Mouse (Mus musculus) liver, embryonic 15.5 days (tissue): ENCODE measurements at regions not wholly inside any gene's neighbourhood (a gene's known extent, or its start where the extent isn't known, plus 50 kb on each side); places are given as distances from the start of the nearest gene placed in this dataset.

Experiments used
- ATAC-seq: fragments of 200-750 bp; cut with Nextera tagmentation; 2 replicates; pipeline ENCODE4 v1.8.0; 2017; ENCODE audit warnings: moderate number of reproducible peaks, mild to moderate bottlenecking, moderate library complexity; ENCODE audit not compliant: insufficient read depth
- H3K27ac ChIP-seq: fragments of 300-500 bp; sonication (generic); replicated peaks from 2 replicates; pipeline ENCODE4 v1.5.1; 2015; ENCODE audit warnings: mild to moderate bottlenecking, inconsistent platforms
- H3K27me3 ChIP-seq: fragments of 300-500 bp; sonication (generic); 2 replicates; pipeline ENCODE4 v1.6.1; 2015; ENCODE audit warnings: mild to moderate bottlenecking, inconsistent platforms
- H3K36me3 ChIP-seq: fragments of 300-500 bp; sonication (generic); replicated peaks from 2 replicates; pipeline ENCODE4 v1.6.1; 2015; ENCODE audit warnings: moderate library complexity, mild to moderate bottlenecking, inconsistent platforms
- H3K4me1 ChIP-seq: fragments of 300-500 bp; sonication (generic); replicated peaks from 2 replicates; pipeline ENCODE4 v1.6.1; 2015; ENCODE audit warnings: inconsistent platforms
- H3K4me2 ChIP-seq: fragments of 300-500 bp; sonication (generic); 2 replicates; pipeline ENCODE4 v1.6.1; 2015; ENCODE audit warnings: moderate library complexity, mild to moderate bottlenecking, inconsistent platforms
- H3K4me3 ChIP-seq: fragments of 300-500 bp; sonication (generic); replicated peaks from 2 replicates; pipeline ENCODE4 v1.5.1; 2015; ENCODE audit warnings: mild to moderate bottlenecking, inconsistent platforms
- H3K9ac ChIP-seq: fragments of 300-500 bp; sonication (generic); 2 replicates; pipeline ENCODE4 v1.6.1; 2015; ENCODE audit warnings: moderate library complexity, mild to moderate bottlenecking, inconsistent platforms
- H3K9me3 ChIP-seq: fragments of 300-500 bp; sonication (generic); replicated peaks from 2 replicates; pipeline ENCODE4 v1.6.1; 2016; ENCODE audit warnings: inconsistent platforms
- WGBS: fragments of 180-500 bp; shearing (Covaris S2); methylation state at CpG from one replicate; pipeline ENCODE4 v1.1.7; 2015; ENCODE audit warnings: mixed read lengths; ENCODE audit not compliant: insufficient replicate concordance; 5-methylcytosine and 5-hydroxymethylcytosine counted together

DNA sequence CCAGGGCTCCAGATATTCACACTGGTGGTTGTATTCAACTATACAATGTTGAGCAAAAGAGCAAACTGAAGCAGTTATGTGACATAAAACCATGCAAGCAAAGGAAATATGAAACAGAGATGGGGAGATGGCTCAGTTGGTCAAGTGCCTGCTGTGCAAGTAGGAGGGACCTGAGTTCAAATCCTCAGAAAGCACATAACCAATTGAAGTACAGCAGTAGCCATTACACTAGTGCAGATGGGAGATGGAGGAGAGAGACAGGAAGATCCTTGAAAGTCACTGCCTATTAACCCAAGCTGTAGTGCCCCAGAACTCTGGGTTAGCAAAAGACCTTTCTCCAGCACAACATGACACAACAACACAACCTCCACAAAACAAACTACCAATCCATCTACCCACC lies 100.7 kb upstream of the Cxcr4 start:
- Histone ChIP-seq H3K4me1 (no peaks in the 10 kb centered on the region), H3K36me3 (no peaks in the 10 kb centered on the region), H3K4me3 (no peak overlapping the region), H3K9me3 (no peaks in the 10 kb centered on the region), H3K4me2 (no peak overlapping the region), H3K9ac (no peak overlapping the region), H3K27me3 (no peaks in the 10 kb centered on the region), H3K27ac (no peak overlapping the region)
- no peak for ATAC-seq

DNA sequence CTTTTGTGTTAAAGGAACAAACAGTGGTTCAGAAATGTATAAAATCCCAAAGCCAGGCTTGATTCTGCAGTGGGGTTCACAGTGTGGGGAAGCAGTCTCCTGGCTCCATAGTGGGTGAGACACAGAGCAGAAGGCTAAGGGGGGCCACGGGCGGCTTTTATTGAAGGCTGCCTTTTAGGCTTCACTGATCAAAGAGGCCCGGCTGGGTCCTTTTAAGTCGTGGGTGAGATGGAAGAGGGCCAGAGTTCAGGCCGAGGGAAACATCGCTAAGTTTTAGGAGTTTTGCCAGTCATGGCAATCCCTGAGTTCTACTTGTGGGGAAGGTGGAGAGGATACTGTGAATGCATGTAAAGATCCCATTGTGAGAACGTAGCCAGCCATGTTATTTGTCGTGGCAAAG lies 100.2 kb upstream of the Cxcr4 start:
- no peaks in the 10 kb centered on the region for H3K27me3 ChIP-seq
- H3K9ac ChIP-seq = no peak overlapping the region
- H3K4me3 ChIP-seq = no peak overlapping the region
- no peaks in the 10 kb centered on the region for H3K4me1 ChIP-seq
- ATAC-seq = no peak
- H3K36me3 ChIP-seq = no peaks in the 10 kb centered on the region
- H3K4me2 ChIP-seq = no peak overlapping the region
- 55% methylated on average over 8 of the region's 8 CpGs for WGBS
- H3K9me3 ChIP-seq = no peaks in the 10 kb centered on the region
- H3K27ac ChIP-seq = no peak overlapping the region

DNA sequence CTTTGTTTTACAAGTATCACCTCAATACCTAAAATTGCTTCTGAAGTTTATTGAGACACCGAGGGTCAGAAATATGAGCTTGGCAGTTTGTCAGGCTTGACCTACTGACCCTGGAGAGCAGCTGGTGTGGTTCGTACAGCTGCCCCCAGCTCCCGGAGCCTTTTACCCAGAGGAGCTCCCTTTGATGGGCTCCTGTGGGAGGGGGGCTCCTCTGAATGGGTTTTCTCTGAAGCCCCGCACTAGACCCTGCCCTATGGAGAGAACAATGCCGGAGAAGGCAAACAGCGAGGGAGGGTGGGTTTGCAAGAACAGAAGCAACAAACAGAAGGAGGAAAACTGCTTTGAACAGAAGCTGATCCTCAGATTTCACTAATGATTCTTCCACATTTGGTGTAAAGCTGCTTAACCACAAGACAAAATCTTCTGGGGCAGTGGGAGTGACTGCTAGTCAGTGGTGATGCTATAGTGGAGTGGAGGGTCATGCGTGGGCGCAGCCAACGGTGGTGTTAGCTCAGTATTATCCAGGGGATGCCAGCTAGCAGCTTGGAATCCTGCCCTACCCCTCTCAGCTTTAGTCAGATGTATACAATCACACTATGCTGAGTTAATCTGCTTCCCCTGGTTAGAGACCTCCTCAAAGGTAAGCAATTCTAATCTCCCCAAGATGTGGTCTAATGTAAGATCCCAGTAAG lies 95.3 kb upstream of the Cxcr4 start:
- ATAC-seq = no peak
- 46% methylated on average over 9 of the region's 9 CpGs for WGBS
- Histone ChIP-seq H3K36me3 (no peaks in the 10 kb centered on the region), H3K9ac (no peak overlapping the region), H3K4me2 (no peak overlapping the region), H3K4me3 (no peak overlapping the region), H3K27me3 (no peaks in the 10 kb centered on the region), H3K9me3 (no peaks in the 10 kb centered on the region), H3K4me1 (no peaks in the 10 kb centered on the region), H3K27ac (no peak overlapping the region)

GRCm38 (mm10) chr1:128685467-128686137 lies 93.5 kb upstream of the Cxcr4 start:
- Histone ChIP-seq H3K27ac (no peak overlapping the region), H3K4me2 (no peak overlapping the region), H3K9ac (no peak overlapping the region), H3K4me3 (no peak overlapping the region), H3K4me1 (no peaks in the 10 kb centered on the region), H3K27me3 (no peaks in the 10 kb centered on the region), H3K36me3 (no peaks in the 10 kb centered on the region), H3K9me3 (no peaks in the 10 kb centered on the region)
- WGBS = 60% methylated on average over 8 of the region's 8 CpGs
- ATAC-seq = no peak

GRCm38 (mm10) chr1:128682942-128683341 lies 90.8 kb upstream of the Cxcr4 start:
- H3K27me3 ChIP-seq = no peaks in the 10 kb centered on the region
- H3K27ac ChIP-seq = no peak overlapping the region
- no peak overlapping the region for H3K4me3 ChIP-seq
- H3K4me1 ChIP-seq = no peaks in the 10 kb centered on the region
- WGBS = 67% methylated on average over 8 of the region's 8 CpGs
- no peak for ATAC-seq
- no peaks in the 10 kb centered on the region for H3K36me3 ChIP-seq
- H3K4me2 ChIP-seq = no peak overlapping the region
- no peak overlapping the region for H3K9ac ChIP-seq
- no peaks in the 10 kb centered on the region for H3K9me3 ChIP-seq

DNA sequence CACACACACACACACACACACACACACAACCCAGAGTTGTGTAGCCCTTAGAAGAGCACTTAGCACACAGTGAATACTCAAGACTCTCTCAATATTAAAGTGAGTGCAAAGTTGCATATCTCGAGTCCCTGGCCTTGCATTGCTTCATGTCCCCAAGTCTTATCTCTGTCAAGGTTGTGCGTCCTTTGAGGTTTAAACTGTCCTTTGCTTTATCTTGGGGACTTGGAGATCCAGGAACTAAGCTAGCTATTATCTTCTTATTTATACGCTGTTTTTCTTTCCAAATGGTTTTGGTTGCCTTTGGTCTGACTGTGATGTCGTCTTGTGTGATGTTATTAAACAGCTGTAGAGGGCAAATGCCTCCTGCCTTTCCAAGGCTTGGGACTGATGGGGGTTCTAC lies 89.2 kb upstream of the Cxcr4 start:
- H3K9ac ChIP-seq = no peak overlapping the region
- no peak overlapping the region for H3K4me3 ChIP-seq
- 22% methylated on average over 4 of the region's 4 CpGs for WGBS
- H3K27me3 ChIP-seq = no peaks in the 10 kb centered on the region
- ATAC-seq = no peak
- no peaks in the 10 kb centered on the region for H3K9me3 ChIP-seq
- H3K4me1 ChIP-seq = no peaks in the 10 kb centered on the region
- no peak overlapping the region for H3K4me2 ChIP-seq
- H3K27ac ChIP-seq = no peak overlapping the region
- no peaks in the 10 kb centered on the region for H3K36me3 ChIP-seq

DNA sequence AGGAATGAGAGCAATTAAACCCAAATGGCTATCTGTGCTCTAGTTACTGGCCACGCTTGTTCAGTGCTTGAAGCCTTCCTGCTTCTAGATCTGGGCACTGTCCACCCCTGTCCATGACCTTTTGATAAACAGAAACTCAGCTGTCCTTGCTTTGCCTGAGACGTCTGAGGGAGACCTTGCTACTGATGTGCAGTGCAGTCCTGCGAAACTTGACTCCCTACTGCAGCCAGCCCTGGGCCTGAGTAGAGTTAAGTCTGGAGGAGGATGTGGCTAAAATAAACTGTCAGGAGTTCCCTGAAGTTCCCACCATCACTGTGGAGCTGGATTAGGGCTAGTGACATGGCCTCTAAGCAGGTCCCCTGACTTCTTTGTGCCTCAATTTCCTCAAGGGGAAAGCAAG lies 88.4 kb upstream of the Cxcr4 start:
- Histone ChIP-seq H3K27me3 (no peaks in the 10 kb centered on the region), H3K4me1 (no peaks in the 10 kb centered on the region), H3K4me3 (no peak overlapping the region), H3K27ac (no peak overlapping the region), H3K4me2 (no peak overlapping the region), H3K9me3 (no peaks in the 10 kb centered on the region), H3K9ac (no peak overlapping the region), H3K36me3 (no peaks in the 10 kb centered on the region)
- WGBS = 44% methylated on average over 3 of the region's 3 CpGs
- no peak for ATAC-seq

DNA sequence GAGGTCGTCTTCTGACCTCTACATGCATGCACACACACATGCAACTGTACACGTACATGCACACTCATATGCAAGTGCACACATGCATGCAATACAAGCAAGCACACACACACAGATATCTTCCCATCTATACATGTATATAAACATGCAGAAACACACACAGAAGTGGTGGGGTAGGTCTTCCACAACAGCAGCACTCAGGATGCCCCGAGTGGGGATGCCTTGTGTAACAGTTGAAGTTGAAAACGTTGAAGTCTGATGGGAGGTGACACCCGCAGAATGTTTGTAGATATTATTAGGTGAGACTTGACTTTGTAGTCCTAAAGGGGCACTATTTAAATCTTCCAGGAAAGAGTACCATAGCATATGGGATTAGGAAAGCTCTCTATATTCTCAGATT lies 87.9 kb upstream of the Cxcr4 start:
- no peak overlapping the region for H3K27ac ChIP-seq
- 55% methylated on average over 5 of the region's 5 CpGs for WGBS
- ATAC-seq = no peak

GRCm38 (mm10) chr1:128679005-128679980 lies 87.2 kb upstream of the Cxcr4 start:
- no peaks in the 10 kb centered on the region for H3K36me3 ChIP-seq
- H3K9ac ChIP-seq = no peak overlapping the region
- no peak overlapping the region for H3K27ac ChIP-seq
- no peaks in the 10 kb centered on the region for H3K4me1 ChIP-seq
- H3K4me3 ChIP-seq = no peak overlapping the region
- 40% methylated on average over 18 of the region's 18 CpGs for WGBS
- ATAC-seq = no peak
- H3K27me3 ChIP-seq = no peaks in the 10 kb centered on the region
- H3K4me2 ChIP-seq = no peak overlapping the region
- no peaks in the 10 kb centered on the region for H3K9me3 ChIP-seq

More for the DNA sequence above, 87.9 kb upstream of the Cxcr4 start:
- H3K9me3 ChIP-seq = no peaks in the 10 kb centered on the region
- no peak overlapping the region for H3K4me3 ChIP-seq
- H3K36me3 ChIP-seq = no peaks in the 10 kb centered on the region
- no peak overlapping the region for H3K4me2 ChIP-seq
- no peaks in the 10 kb centered on the region for H3K4me1 ChIP-seq
- no peak overlapping the region for H3K9ac ChIP-seq
- no peaks in the 10 kb centered on the region for H3K27me3 ChIP-seq

DNA sequence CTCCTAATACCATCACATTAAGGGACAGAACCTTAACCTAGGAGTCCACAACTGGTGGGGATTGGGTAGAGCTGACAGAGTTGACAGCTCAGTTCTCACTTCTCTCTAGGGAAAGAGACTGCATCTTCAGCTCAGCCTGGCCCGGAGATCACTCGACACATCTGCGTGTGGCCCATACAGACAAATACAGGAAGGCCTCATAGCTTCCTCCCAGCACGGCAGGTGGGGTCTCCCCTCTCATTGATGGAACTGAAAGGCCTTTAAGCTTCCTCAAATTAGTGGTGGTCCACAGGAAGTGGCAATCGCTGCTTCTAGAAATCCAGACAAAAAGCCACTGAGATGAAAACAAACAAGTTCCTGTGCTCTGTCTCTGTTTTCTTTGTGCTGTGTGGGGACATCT lies 83.4 kb upstream of the Cxcr4 start:
- 16% methylated on average over 5 of the region's 5 CpGs for WGBS
- no peak overlapping the region for H3K4me3 ChIP-seq
- no peaks in the 10 kb centered on the region for H3K27me3 ChIP-seq
- H3K4me2 ChIP-seq = no peak overlapping the region
- no peaks in the 10 kb centered on the region for H3K36me3 ChIP-seq
- H3K9ac ChIP-seq = no peak overlapping the region
- ATAC-seq = no peak
- no peaks in the 10 kb centered on the region for H3K9me3 ChIP-seq
- H3K4me1 ChIP-seq = no peaks in the 10 kb centered on the region
- no peak overlapping the region for H3K27ac ChIP-seq

DNA sequence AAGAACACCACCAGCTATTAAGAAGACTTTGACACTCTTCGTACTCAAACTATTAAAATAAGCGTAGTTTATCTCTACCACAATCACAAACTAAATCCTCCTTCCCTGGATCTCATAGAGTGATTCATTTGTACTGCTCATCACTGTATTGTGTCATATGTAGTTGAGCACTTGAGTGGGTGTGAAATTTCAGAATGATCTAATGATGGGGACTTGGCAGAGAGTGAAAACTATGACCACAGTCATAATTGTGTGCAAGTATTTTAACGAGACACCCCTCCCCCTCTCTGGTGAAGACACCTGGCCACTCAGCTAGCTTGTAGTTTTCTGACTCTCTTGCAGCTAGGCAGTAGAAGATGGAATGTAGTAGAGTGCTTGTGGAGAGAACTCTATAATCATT lies 80.2 kb upstream of the Cxcr4 start:
- H3K4me2 ChIP-seq = no peak overlapping the region
- H3K9me3 ChIP-seq = no peaks in the 10 kb centered on the region
- no peak for ATAC-seq
- H3K36me3 ChIP-seq = no peaks in the 10 kb centered on the region
- no peak overlapping the region for H3K27ac ChIP-seq
- WGBS = 58% methylated on average over 3 of the region's 3 CpGs
- H3K27me3 ChIP-seq = no peaks in the 10 kb centered on the region
- H3K9ac ChIP-seq = no peak overlapping the region
- H3K4me1 ChIP-seq = no peaks in the 10 kb centered on the region
- H3K4me3 ChIP-seq = no peak overlapping the region
